Mouse (Mus musculus): Measurements from ENCODE around the gene B3gnt3.

B3gnt3 gene

GRCm38 (mm10) chr8:71678216-71678615 lies 23.4 kb downstream of the B3gnt3 start:
- DNase-seq (ENCODE audit: low spot score in 2 of 2) = no peak

GRCm38 (mm10) chr8:71677555-71677954 lies 24.0 kb downstream of the B3gnt3 start:
- DNase-seq (ENCODE audit: low spot score in 2 of 2) = no peak

GRCm38 (mm10) chr8:71676803-71677202 lies 24.8 kb downstream of the B3gnt3 start:
- no peak for DNase-seq (ENCODE audit: low spot score in 2 of 2)

GRCm38 (mm10) chr8:71676020-71676741 lies 25.4 kb downstream of the B3gnt3 start, which contains the start of gene Jak3:
Gene Jak3 (plus strand): TSS chr8:71676296.
- peak; percentile 55 to 68 for DNase-seq (ENCODE audit: low spot score in 2 of 2)

GRCm38 (mm10) chr8:71675456-71676019 lies 26.1 kb downstream of the B3gnt3 start:
- no peak for DNase-seq (ENCODE audit: low spot score in 2 of 2)

- no peak for DNase-seq (ENCODE audit: low spot score in 2 of 2)
Measured at GRCm38 (mm10) chr8:71674071-71674470, 27.5 kb downstream of the B3gnt3 start.

- no peak for DNase-seq (ENCODE audit: low spot score in 2 of 2)
Measured at GRCm38 (mm10) chr8:71672168-71672735, 29.3 kb downstream of the B3gnt3 start.

GRCm38 (mm10) chr8:71671549-71671965 lies 30.0 kb downstream of the B3gnt3 start, which contains the start of gene Unc13a:
Gene Unc13a (minus strand): TSS chr8:71671757.
- DNase-seq (ENCODE audit: low spot score in 2 of 2) = peak; percentile 80 to 94

- peak in 1 of 2 experiments; percentile 15 for DNase-seq (ENCODE audit: low spot score in 2 of 2)
Measured at GRCm38 (mm10) chr8:71670621-71671548, 30.7 kb downstream of the B3gnt3 start.

- DNase-seq (ENCODE audit: low spot score in 2 of 2) = no peak
Measured at GRCm38 (mm10) chr8:71670198-71670597, 31.4 kb downstream of the B3gnt3 start.

GRCm38 (mm10) chr8:71668220-71668975 lies 33.2 kb downstream of the B3gnt3 start:
- peak in 1 of 2 experiments; percentile 28 for DNase-seq (ENCODE audit: low spot score in 2 of 2)

GRCm38 (mm10) chr8:71667256-71667655 lies 34.3 kb downstream of the B3gnt3 start:
- DNase-seq (ENCODE audit: low spot score in 2 of 2) = no peak

- DNase-seq (ENCODE audit: low spot score in 2 of 2) = no peak
Measured at GRCm38 (mm10) chr8:71666855-71667254, 34.7 kb downstream of the B3gnt3 start.

- peak; percentile 40 to 45 for DNase-seq (ENCODE audit: low spot score in 2 of 2)
Measured at GRCm38 (mm10) chr8:71665331-71666130, 36.1 kb downstream of the B3gnt3 start.

- DNase-seq (ENCODE audit: low spot score in 2 of 2) = peak; percentile 59 to 86
Measured at GRCm38 (mm10) chr8:71660325-71661120, 41.1 kb downstream of the B3gnt3 start.

- no peak for DNase-seq (ENCODE audit: low spot score in 2 of 2)
Measured at GRCm38 (mm10) chr8:71659751-71660150, 41.8 kb downstream of the B3gnt3 start.

GRCm38 (mm10) chr8:71658515-71659049 lies 43.0 kb downstream of the B3gnt3 start:
- no peak for DNase-seq (ENCODE audit: low spot score in 2 of 2)

GRCm38 (mm10) chr8:71657816-71658215 lies 43.8 kb downstream of the B3gnt3 start:
- DNase-seq (ENCODE audit: low spot score in 2 of 2) = no peak

GRCm38 (mm10) chr8:71654600-71654999 lies 47.0 kb downstream of the B3gnt3 start:
- peak in 1 of 2 experiments; percentile 37 for DNase-seq (ENCODE audit: low spot score in 2 of 2)
